Mouse (Mus musculus): ENCODE data around the gene Syngr4.
"Not testable (repeated sequence)": the region's sequence is repeated elsewhere in the genome, so short reads cannot be mapped to it uniquely, and the experiment has no call there.

The Syngr4 gene

DNA sequence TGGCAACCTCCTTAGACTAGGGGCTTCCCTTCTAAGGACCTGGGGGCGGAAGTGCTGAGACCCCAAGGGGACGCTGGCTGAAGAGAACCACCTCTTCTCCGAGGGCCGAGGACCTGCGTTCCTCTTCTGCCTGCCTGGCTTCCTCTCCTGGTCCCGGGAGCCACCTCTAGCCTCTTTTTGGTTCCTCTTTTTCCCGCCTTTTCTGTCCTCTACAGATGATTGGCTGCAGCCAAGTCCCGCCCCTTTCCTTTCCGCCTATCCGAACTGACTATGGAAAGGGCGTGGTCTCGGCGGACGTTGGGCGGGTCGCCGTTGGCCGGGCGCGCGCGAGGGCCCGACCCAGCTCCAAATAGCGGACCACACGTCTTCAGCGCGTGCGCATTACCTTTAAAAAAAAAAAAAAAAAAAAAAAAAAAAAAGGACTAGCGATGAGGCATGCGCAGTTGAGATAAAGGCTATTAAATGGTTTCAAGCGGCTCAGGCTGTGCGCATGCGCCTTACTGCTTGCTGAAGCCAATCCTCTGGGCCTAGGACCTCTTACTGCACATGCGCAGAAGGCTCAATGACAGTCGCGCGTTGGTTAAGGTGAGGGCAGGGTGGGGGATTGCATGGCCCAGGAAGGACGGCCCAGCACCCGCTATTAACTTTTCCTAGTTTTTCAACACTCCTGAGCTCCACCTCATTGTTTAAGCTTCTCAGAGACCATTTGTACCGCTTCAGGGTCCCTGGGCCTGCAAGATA is at the start of gene Syngr4, which contains the start of gene Tmem143:
Syngr4 (minus strand) TSS at position 198 of the 741 bp plus-strand sequence.
Tmem143 (plus strand) TSS at position 425 of the 741 bp plus-strand sequence.
- peak; percentile 100 for DNase-seq (ENCODE audit: low read depth, low spot score)

DNA sequence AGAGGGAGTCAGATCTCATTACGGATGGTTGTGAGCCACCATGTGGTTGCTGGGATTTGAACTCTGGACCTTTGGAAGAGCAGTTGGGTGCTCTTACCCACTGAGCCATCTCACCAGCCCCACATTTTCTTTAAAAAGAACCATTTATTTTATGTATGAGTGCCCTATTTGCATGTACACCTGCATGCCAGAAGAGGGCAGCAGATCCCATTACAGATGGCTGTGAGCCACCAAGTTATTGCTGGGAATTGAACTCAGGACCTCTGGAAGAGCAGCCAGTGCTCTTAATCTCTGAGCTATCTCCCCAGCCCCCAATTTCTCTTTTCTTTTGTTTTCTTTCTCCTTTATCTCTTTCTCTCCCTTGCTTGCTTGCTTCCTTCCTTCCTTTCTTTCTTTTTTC is 46.8 kb upstream of the Syngr4 start:
- not testable (repeated sequence) for DNase-seq (ENCODE audit: low read depth, low spot score)

GRCm38 (mm10) chr7:45941986-45942385 is 45.5 kb upstream of the Syngr4 start:
- no peak for DNase-seq (ENCODE audit: low read depth, low spot score)

DNA sequence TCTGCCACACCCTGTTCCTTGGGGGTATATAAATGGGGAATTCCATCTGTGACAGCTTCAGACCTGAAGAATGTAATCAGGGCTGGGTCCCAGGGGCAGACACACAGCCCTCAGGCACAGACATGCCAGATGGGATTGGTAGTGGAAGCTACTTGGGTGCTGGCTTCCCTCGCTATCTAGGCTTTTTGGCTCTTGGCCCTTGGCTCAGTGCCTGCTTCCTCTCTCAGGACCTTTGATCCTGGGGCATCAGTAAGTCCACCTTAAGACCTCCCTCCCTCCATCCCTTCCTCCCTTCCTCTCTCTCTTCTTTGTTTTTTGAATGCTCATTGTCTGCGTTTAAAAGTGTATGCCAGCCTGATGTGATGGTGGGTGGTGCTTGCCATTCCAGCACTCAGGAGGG is 43.3 kb upstream of the Syngr4 start:
- no peak for DNase-seq (ENCODE audit: low read depth, low spot score)

DNA sequence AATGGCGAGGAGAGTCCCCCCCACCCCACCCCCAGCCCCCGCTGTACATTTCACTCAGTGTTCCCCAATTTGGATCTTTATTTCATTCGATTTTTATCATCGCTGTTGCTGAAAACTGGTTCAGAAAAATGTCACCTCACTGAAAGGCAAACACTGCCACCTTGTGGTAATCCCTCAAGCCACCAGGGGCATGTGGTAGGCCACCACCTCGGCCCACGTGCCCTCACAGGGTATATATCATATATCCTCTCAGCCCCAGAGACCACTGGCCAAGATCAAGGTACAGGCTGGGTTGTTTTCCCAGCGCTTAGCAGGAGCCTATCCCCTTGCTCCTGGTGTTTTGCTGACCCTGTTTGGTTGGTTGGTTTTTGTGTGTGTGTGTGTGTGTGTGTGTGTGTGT is 38.6 kb upstream of the Syngr4 start:
- peak; percentile 45 for DNase-seq (ENCODE audit: low read depth, low spot score)

DNA sequence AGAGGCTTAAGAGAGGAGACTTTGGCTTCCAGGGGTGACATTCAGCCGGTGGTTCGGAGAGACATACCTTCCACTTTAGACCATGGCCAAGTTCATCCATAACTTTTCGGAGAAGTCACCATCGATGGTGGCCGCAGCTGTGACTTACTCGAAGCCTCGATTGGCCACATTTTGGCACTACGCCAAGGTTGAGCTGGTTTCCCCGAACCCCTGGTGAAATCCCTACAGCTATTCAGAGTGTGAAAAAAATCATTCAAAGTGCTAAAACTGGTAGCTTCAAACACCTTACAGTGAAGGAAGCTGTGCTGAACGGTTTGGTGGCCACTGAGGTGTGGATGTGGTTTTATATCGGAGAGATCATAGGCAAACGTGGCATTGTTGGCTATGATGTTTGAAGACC is 37.3 kb upstream of the Syngr4 start:
- DNase-seq (ENCODE audit: low read depth, low spot score): not testable (repeated sequence)

DNA sequence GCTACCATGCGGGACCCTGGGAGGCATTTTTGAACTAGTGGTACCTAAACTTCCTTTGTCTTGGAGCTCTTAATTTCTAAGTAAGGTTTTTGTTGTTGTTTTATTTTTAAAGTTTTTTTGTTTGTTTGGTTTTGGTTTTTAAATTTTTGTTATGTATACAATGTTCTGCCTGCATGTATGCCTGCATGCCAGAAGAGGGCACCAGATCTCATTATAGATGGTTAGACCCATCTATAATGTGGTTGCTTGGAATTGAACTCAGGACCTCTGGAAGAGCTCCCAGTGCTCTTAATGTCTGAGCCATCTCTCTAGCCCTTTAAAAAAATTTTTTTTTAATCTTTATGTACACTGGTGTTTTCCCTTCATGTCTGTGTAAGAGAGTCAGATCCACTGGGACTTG is 33.2 kb upstream of the Syngr4 start:
- no peak for DNase-seq (ENCODE audit: low read depth, low spot score)

DNA sequence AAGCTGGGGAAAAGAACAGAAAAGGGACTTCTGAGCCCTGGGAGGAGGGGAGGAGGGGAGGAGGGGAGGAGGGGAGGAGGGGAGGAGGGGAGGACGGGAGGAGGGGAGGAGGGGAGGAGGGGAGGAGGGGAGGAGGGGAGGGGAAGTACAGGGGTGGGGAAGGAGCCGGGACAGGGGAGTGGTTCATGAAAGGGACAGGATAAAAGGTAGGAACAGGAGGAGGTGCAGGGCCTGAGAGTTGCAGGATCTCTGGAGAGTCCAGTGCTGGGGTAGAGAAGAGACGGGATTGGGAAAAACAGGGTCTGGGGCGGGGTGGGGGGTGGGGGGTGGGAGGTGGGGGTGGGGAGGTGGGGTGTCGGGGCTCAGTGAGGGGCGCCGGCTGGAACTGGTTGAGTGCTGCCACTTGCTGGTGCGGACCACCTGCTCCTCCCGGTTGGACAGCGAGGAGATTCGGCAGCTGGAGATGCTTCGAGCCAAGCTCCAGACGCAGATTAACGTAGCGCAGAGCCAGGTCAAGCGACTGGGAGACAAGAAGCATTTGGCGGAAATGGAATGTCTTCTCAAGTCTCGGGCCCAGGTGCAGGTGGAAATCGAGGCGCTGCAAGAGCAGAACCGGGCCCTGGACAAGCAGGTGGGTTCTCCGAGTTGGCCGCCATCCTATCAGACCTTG is 32.2 kb upstream of the Syngr4 start:
- no peak for DNase-seq (ENCODE audit: low read depth, low spot score)

DNA sequence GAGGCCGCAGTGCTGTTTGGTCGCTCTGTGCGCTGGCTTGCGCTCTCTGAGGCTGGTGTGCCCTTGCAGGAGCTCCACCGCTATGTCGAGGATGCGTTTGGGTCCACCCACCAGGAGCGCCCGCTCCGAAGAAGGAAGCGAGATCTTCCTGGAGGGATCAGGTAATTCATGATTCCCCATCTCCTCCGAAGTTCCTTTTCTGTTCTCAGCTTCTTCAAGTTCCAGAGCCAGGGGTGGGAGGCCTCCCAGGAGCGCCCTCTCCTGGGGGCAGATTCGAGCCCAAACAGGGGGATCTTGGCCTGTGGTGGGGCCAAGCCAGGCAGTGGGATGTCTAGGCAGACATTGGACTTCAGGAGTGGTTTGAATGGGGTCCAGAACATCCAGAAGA is 27.9 kb upstream of the Syngr4 start:
- DNase-seq (ENCODE audit: low read depth, low spot score): no peak

GRCm38 (mm10) chr7:45923762-45924428 is 27.4 kb upstream of the Syngr4 start, which contains the start of gene Ccdc114:
Ccdc114 (plus strand) TSS chr7:45924072.
- DNase-seq (ENCODE audit: low read depth, low spot score): peak; percentile 81

DNA sequence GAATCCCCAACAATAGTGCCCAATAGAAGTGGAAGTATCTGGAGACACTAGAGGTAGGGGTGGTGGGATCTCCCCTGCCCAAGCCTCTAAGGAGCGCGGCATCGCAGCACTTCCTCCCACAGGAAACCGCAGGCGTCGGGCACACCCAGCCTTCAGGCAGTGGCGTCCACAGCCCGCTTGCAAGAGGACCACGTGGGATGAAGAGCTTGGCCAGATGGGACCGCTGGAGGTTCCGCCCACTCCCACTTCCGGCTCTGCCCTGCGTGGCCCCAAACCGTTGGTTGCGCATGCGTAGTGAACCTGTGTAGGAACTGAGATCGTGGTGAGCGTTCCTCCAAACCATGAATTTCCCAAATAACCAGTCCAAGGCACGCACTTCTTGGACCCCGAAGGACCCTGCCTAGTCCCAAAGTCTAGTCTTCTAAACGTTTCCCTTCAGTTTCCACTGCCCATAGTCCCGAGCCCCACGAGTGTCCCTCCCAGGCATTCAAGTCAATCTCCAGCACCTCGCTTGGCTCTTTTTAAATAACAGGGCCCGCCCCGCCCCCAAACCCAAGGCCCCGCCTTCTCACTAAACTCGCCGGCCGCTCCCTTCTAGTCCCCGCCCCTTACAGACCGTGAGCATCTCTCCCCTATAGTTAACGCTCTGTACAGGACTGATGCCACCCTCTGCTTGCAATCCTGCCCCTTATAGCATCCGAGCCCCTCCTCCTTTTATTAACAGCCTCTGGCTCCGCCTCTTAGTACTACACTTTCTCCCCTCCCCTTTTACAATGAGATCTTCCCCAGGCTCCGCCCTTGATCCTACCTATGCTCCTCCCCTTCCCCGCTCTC is 26.6 kb upstream of the Syngr4 start:
- peak; percentile 98 for DNase-seq (ENCODE audit: low read depth, low spot score)

GRCm38 (mm10) chr7:45921950-45922600 is 25.6 kb upstream of the Syngr4 start:
- DNase-seq (ENCODE audit: low read depth, low spot score): no peak

- DNase-seq (ENCODE audit: low read depth, low spot score): peak; percentile 73
Measured at GRCm38 (mm10) chr7:45921242-45921621, 24.7 kb upstream of the Syngr4 start, which contains the start of gene Emp3. Emp3 (minus strand) TSS chr7:45921404.

DNA sequence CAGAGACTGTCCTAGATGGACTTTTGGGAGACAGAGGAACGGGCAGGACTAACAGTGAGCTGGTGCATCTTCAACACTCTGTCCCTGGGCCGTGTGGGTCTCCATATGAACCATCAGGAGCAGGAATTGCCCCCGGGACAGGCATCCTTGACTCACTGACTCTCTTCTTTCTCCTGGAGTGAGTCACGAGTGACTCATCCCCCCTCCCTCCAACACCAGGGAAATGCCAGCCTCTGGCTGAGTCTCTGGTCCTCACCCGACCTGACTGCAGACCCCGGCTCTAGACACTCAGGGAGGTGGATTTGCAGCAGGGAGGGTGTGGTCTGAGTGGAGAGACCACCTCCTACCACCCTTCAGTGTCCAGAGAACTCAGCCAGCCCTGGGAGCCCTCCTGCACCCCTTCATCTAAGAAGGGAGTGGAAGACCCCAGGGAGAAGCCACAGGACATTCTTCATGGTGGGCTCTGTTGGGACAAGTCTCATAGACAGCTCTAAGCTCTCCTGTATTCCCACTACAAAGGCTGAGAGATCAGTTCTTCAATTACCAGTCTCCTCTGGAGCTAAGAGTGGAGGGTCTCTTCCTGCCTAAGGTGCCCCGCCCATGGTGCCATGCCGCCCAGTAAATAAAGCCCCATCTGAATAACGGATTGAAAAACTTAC is 24.2 kb upstream of the Syngr4 start:
- peak; percentile 40 for DNase-seq (ENCODE audit: low read depth, low spot score)

DNA sequence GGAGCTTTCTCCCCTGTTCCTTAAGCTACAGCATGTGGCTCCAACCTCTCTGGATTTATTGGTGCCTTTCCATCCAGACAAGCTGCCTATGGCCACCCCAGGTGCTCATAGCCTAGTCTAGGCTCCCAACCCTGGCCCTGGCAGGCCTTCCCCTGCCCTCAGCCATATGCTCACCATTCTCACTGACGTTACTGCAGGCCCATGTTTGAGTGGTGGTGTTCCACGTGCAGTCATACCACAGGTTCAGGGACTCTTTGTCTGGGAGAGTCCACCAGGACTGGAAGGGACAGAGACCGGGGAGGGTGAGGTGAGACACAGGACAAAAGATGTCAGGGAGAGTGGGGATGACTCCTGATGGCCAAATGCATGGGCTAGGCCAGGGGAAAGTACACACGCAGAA is 23.2 kb upstream of the Syngr4 start:
- no peak for DNase-seq (ENCODE audit: low read depth, low spot score)

GRCm38 (mm10) chr7:45919083-45919671 is 22.7 kb upstream of the Syngr4 start:
- no peak for DNase-seq (ENCODE audit: low read depth, low spot score)

DNA sequence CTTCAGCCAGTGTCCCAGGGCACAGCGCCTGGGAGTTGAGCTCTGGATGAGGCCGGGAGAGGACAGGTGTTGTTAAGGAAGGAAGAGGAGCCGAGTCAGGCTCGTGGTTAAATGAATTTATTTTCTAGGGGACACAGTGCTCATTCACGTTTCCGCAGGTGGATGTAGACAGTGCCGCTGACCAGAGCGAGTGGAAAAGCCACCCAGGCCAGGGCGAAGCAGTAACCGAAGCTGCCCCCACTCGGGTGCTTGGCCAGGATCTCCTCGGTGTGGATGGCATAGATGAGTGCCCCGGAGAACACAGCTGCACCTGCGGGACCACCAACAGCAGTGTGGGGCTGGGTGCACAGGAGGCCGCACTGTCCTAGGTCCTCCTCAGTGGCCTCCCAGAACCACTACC is 21.4 kb upstream of the Syngr4 start:
- DNase-seq (ENCODE audit: low read depth, low spot score): no peak

GRCm38 (mm10) chr7:45917004-45917704 is 20.6 kb upstream of the Syngr4 start:
- DNase-seq (ENCODE audit: low read depth, low spot score): no peak

Measured in skeletal muscle tissue, adult 2 months (tissue).